Mouse (Mus musculus) embryonic fibroblast, embryonic 13.5 days (primary cell): ENCODE measurements around the gene Wwox. TPM values are rescaled to one million over a fixed set of nuclear protein-coding genes. Genes with fewer than 3 reads are reported as not detected.

ENCODE experiments used
- H3K27ac ChIP-seq: 2 replicates; pipeline ENCODE4 v1.5.1; 2012; ENCODE audit warnings: low read length, control low read depth, inconsistent platforms; ENCODE audit not compliant: insufficient read depth
- H3K4me1 ChIP-seq: 2 replicates; pipeline ENCODE4 v1.6.1; 2011; ENCODE audit warnings: low read length; ENCODE audit not compliant: control insufficient read depth, insufficient read depth
- H3K4me3 ChIP-seq: 2 replicates; pipeline ENCODE4 v1.5.1; 2011; ENCODE audit warnings: mild to moderate bottlenecking, control low read depth, low read length; ENCODE audit not compliant: insufficient read depth
- CTCF ChIP-seq: IDR thresholded peaks from 2 replicates; pipeline ENCODE4 v1.5.1; 2011; ENCODE audit warnings: mild to moderate bottlenecking, control low read depth, low read length, moderate library complexity, borderline replicate concordance; ENCODE audit not compliant: insufficient read depth
- POLR2A ChIP-seq: IDR thresholded peaks from 2 replicates; pipeline ENCODE4 v1.6.1; 2011; ENCODE audit warnings: low read depth, mild to moderate bottlenecking, control low read depth, low read length, moderate library complexity
- polyA plus RNA-seq: library from polyadenylated mRNA; stranded (reverse); fragments of >200 nt; gene quantifications from 2 replicates; pipeline ENCODE4 v1.2.4, GENCODE M21; 2011; ENCODE audit warnings: low read depth; ENCODE audit not compliant: missing spikeins, insufficient read length

Wwox gene
- polyA plus RNA-seq, 1 experiment = 8.7 TPM

- H3K27ac ChIP-seq = no peak overlapping the region
- no peak for TF ChIP-seq CTCF
- no peak for TF ChIP-seq POLR2A
- no peak overlapping the region for H3K4me3 ChIP-seq
- peaks cover 9% of the 10 kb centered on the region; the same call in 1 of the 2 replicates for H3K4me1 ChIP-seq
Measured at GRCm38 (mm10) chr8:115186882-115187281, 747.4 kb downstream of the Wwox start.

GRCm38 (mm10) chr8:115188446-115188845 is 749.0 kb downstream of the Wwox start:
- no peak for TF ChIP-seq CTCF
- no peak for TF ChIP-seq POLR2A
- Histone ChIP-seq H3K4me1 (peaks cover 9% of the 10 kb centered on the region; the same call in 1 of the 2 replicates), H3K27ac (no peak overlapping the region), H3K4me3 (no peak overlapping the region)

DNA sequence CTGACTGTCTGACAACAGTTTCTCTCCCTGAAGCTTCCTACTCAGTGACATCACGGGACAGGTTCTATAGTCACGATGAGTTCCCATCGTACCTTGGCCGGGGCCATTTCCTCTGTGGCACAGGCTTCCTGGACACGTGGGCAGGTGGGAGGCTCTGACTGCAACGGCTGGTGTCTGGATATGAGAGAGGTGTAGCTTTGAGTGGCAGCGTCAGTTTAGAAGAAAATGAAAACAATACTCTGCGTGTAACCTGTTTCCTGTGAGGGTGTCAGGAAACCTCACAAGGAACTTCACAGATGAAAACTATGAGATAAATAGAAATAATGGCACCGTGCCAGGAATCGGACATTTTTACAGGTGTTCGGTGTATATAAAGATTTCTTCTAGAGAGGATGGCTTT is 750.4 kb downstream of the Wwox start:
- H3K27ac ChIP-seq = no peak overlapping the region
- TF ChIP-seq CTCF = no peak
- TF ChIP-seq POLR2A = no peak

GRCm38 (mm10) chr8:115193767-115194166 is 754.3 kb downstream of the Wwox start:
- Histone ChIP-seq H3K27ac (no peak overlapping the region), H3K4me3 (no peak overlapping the region), H3K4me1 (no peaks in the 10 kb centered on the region)
- no peak for TF ChIP-seq CTCF
- no peak for TF ChIP-seq POLR2A

More for the DNA sequence above, 750.4 kb downstream of the Wwox start:
- Histone ChIP-seq H3K4me1 (peaks cover 9% of the 10 kb centered on the region; the same call in 1 of the 2 replicates), H3K4me3 (no peak overlapping the region)

- Histone ChIP-seq H3K4me1 (no peaks in the 10 kb centered on the region), H3K4me3 (no peak overlapping the region), H3K27ac (no peak overlapping the region)
- TF ChIP-seq POLR2A = no peak
- no peak for TF ChIP-seq CTCF
Measured at GRCm38 (mm10) chr8:115195334-115195733, 755.9 kb downstream of the Wwox start.

DNA sequence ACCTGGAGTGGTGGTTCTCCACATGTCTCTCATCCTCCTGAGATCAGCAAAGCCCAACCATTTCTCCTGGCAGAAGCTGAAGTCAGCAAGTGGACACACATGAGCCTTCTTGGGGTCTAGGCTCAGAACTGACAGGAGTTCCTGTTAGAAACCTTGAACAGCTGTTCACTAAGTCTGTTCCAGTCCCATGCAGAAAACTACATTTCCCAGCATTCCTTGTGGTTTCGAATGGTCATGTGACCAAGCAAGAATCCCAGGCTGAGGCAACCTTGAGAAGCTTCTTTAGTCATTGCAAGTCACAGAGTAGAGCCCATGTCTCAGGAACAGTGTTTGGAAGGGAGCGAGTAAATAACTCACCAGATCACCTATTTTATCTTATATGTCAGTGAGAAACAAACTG is 757.4 kb downstream of the Wwox start:
- Histone ChIP-seq H3K27ac (no peak overlapping the region), H3K4me3 (no peak overlapping the region), H3K4me1 (no peaks in the 10 kb centered on the region)
- no peak for TF ChIP-seq POLR2A
- no peak for TF ChIP-seq CTCF

GRCm38 (mm10) chr8:115199204-115199603 is 759.7 kb downstream of the Wwox start:
- no peaks in the 10 kb centered on the region for H3K4me1 ChIP-seq
- no peak for TF ChIP-seq POLR2A
- no peak for TF ChIP-seq CTCF

DNA sequence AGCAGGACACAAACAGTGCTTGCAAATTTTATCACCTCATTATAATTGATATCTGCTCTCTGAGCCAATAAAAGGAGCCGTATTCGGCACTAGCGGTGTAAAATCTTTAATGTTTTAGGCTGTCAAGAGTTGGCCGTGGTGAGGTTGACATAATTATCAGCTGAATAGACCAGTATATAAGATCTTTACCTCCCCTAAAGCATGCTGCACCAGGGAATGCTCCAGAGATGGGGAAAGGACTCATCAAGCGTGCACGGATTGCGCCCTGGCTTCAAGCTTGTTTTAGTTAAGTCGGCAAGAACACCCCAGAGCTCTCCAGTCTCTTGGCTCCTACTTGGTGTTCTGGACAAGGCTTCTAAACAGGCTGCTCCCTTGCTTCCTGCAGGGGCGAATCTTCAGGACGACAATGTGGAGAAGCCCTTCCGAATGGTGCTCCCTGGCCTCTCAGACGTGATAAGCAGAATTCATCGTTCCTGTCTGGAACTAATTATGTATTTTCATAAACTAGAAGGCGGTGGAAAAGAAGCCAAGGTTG is 760.2 kb downstream of the Wwox start:
- Histone ChIP-seq H3K4me3 (no peak overlapping the region), H3K4me1 (no peaks in the 10 kb centered on the region), H3K27ac (no peak overlapping the region)
- TF ChIP-seq POLR2A = no peak
- no peak for TF ChIP-seq CTCF

More at GRCm38 (mm10) chr8:115199204-115199603, 759.7 kb downstream of the Wwox start:
- Histone ChIP-seq H3K4me3 (no peak overlapping the region), H3K27ac (no peak overlapping the region)

GRCm38 (mm10) chr8:115201726-115202125 is 762.3 kb downstream of the Wwox start:
- Histone ChIP-seq H3K4me1 (no peaks in the 10 kb centered on the region), H3K4me3 (no peak overlapping the region), H3K27ac (no peak overlapping the region)
- no peak for TF ChIP-seq POLR2A

DNA sequence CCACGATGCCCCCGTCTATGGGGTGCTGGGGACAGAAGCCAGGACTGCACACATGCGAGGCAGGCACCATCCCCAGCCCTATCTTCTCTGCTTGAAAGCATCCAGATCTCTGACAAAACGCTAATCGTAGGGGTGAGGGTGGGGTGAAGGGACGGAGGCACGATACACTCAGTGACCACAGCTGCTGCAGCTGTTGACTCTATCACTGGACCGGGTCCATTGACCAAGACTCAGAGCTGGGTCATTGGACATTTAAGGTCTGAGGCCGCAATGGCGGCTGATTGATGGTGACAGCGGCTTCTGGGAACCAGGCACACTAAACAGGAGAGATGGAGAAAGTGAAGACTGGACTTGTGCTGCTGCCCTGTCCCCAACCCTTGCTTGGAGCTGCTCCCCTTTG is 768.0 kb downstream of the Wwox start:
- H3K4me1 ChIP-seq = no peaks in the 10 kb centered on the region; the same call in 1 of the 2 replicates
- no peak for TF ChIP-seq CTCF
- no peak for TF ChIP-seq POLR2A

More for the DNA sequence above, 768.0 kb downstream of the Wwox start:
- H3K27ac ChIP-seq = no peak overlapping the region
- H3K4me3 ChIP-seq = no peak overlapping the region
